Mouse (Mus musculus): ENCODE measurements around the gene Sept3. TPM values are rescaled to one million over a fixed set of nuclear protein-coding genes. Genes with fewer than 3 reads are reported as not detected.

The Sept3 gene
- polyA plus RNA-seq, 1 experiment from 2014 or later, result 26.1 TPM

GRCm38 (mm10) chr15:82274927-82275901 lies 521 bp downstream of the Sept3 start:
- peak overlapping the region; percentile 95 for H3K4me2 ChIP-seq (replicated peaks)
- peaks cover 39% of the 10 kb centered on the region for H3K27me3 ChIP-seq
- ATAC-seq (ENCODE audit: low FRiP score, low read depth), result peak; percentile 60
- H3K4me3 ChIP-seq, result peak overlapping the region; percentile 66
- H3K27ac ChIP-seq, result no peak overlapping the region
- no peaks in the 10 kb centered on the region for H3K9me3 ChIP-seq
- H3K4me1 ChIP-seq, result peaks cover 19% of the 10 kb centered on the region
- WGBS, result under 1% methylated on average over 57 of the region's 86 CpGs
- peak overlapping the region; percentile 81 for H3K9ac ChIP-seq
- H3K36me3 ChIP-seq, result peaks cover 14% of the 10 kb centered on the region

DNA sequence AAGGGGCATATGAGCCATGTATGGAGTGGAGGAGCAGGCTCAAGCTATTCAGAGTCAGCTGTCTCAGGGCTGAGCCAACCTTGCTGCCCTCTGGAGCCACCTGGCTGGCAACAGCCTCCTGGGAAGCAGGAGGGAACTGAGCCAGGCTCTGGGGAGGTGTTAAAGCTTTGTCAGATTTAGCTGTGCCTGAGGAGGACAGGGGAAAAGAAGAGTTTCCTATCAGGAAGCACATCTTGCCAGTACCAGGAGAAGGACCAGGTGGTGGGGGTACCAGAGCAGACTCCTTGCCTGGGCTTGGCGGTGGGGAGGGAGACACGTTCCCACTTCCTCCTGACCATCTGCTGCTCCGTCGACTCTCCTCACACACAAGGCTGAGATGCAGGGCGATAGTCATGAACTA lies 2.9 kb downstream of the Sept3 start:
- no peak overlapping the region for H3K4me2 ChIP-seq (replicated peaks)
- 76% methylated on average over 5 of the region's 5 CpGs for WGBS
- H3K9ac ChIP-seq, result no peak overlapping the region
- no peaks in the 10 kb centered on the region for H3K9me3 ChIP-seq
- peaks cover 19% of the 10 kb centered on the region for H3K4me1 ChIP-seq
- no peak overlapping the region for H3K27ac ChIP-seq
- H3K27me3 ChIP-seq, result peaks cover 25% of the 10 kb centered on the region
- ATAC-seq (ENCODE audit: low FRiP score, low read depth), result no peak
- no peak overlapping the region for H3K4me3 ChIP-seq
- H3K36me3 ChIP-seq, result peaks cover 28% of the 10 kb centered on the region

DNA sequence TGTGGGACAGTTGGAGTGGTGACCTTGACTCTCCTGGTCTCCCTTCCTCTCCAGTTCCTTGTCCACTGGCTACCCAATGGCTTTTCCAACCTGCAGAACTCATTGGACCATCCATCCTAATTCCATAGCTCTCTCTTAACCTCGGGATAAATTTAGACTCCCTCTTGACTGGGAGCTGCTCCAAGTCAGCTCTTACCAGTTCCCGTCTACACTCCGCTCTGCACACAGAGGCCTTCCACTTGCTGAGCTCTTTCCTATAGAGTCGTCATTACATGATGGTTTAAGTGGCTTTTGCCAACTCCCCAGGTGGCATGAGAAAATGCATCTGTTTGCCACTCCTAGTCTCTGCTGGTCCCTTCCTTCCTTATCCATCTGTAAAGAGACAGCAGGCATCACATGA lies 5.9 kb downstream of the Sept3 start:
- H3K36me3 ChIP-seq, result peaks cover 57% of the 10 kb centered on the region

GRCm38 (mm10) chr15:82286157-82286556 lies 11.5 kb downstream of the Sept3 start:
- WGBS, result 60% methylated on average over 12 of the region's 12 CpGs
- Histone ChIP-seq H3K4me3 (no peak overlapping the region), H3K27ac (no peak overlapping the region), H3K9ac (no peak overlapping the region), H3K9me3 (no peaks in the 10 kb centered on the region), H3K36me3 (peaks cover 80% of the 10 kb centered on the region), H3K4me2 (replicated peaks) (no peak overlapping the region), H3K27me3 (no peaks in the 10 kb centered on the region), H3K4me1 (no peaks in the 10 kb centered on the region)
- ATAC-seq (ENCODE audit: low FRiP score, low read depth), result no peak

More for the DNA sequence above, 5.9 kb downstream of the Sept3 start:
- Histone ChIP-seq H3K4me2 (replicated peaks) (no peak overlapping the region), H3K9me3 (no peaks in the 10 kb centered on the region), H3K9ac (no peak overlapping the region), H3K4me3 (no peak overlapping the region), H3K27ac (no peak overlapping the region), H3K4me1 (peaks cover 10% of the 10 kb centered on the region), H3K27me3 (no peaks in the 10 kb centered on the region)
- WGBS, result 75% methylated on average over 4 of the region's 4 CpGs
- no peak for ATAC-seq (ENCODE audit: low FRiP score, low read depth)

- 87% methylated on average over 7 of the region's 7 CpGs for WGBS
- peaks cover 54% of the 10 kb centered on the region for H3K36me3 ChIP-seq
Measured at GRCm38 (mm10) chr15:82290252-82290651, 15.6 kb downstream of the Sept3 start.

GRCm38 (mm10) chr15:82292851-82293250 lies 18.2 kb downstream of the Sept3 start:
- ATAC-seq (ENCODE audit: low FRiP score, low read depth), result no peak
- no peak overlapping the region; the same call in 1 of the 2 replicates for H3K4me3 ChIP-seq
- no peaks in the 10 kb centered on the region for H3K9me3 ChIP-seq
- peaks cover 17% of the 10 kb centered on the region for H3K4me1 ChIP-seq
- WGBS, result 22% methylated on average over 5 of the region's 5 CpGs
- H3K36me3 ChIP-seq, result peaks cover 32% of the 10 kb centered on the region
- peak overlapping the region; percentile 49 for H3K4me2 ChIP-seq (replicated peaks)
- H3K27me3 ChIP-seq, result no peaks in the 10 kb centered on the region
- H3K27ac ChIP-seq, result no peak overlapping the region
- no peak overlapping the region for H3K9ac ChIP-seq

More at GRCm38 (mm10) chr15:82290252-82290651, 15.6 kb downstream of the Sept3 start:
- H3K9ac ChIP-seq, result no peak overlapping the region
- H3K4me2 ChIP-seq (replicated peaks), result no peak overlapping the region
- H3K27ac ChIP-seq, result no peak overlapping the region
- H3K4me1 ChIP-seq, result peaks cover 17% of the 10 kb centered on the region
- H3K4me3 ChIP-seq, result no peak overlapping the region
- no peaks in the 10 kb centered on the region for H3K27me3 ChIP-seq
- no peaks in the 10 kb centered on the region for H3K9me3 ChIP-seq
- ATAC-seq (ENCODE audit: low FRiP score, low read depth), result no peak

DNA sequence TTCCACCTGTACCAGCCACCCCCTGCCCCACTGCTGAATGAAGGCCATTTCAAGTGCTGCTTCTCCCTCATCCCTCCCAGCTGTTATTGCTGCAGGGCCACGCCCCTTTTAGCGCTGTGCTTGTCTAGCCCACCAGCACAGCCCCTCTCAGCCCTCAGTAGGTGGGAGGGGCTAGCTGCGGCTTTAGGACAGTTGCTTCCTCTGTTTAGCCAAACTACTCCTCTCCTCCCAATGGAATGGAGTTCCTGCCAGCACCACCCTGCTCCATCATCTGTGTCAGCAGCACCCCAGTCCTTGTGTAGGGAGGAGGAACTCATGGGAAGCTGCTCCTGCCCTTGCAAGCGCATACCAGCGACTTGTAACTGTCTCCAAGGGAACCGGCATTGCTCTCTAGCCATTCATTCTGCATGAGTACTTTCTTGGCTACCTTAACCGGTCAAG lies 18.6 kb downstream of the Sept3 start:
- Histone ChIP-seq H3K36me3 (peaks cover 27% of the 10 kb centered on the region), H3K4me3 (peak overlapping the region; percentile 8; the same call in 1 of the 2 replicates), H3K27ac (no peak overlapping the region), H3K9me3 (no peaks in the 10 kb centered on the region), H3K4me1 (peaks cover 17% of the 10 kb centered on the region), H3K9ac (no peak overlapping the region), H3K4me2 (replicated peaks) (peak overlapping the region; percentile 49), H3K27me3 (no peaks in the 10 kb centered on the region)
- WGBS, result 16% methylated on average over 7 of the region's 7 CpGs
- peak; percentile 64; the same call in 1 of the 2 replicates for ATAC-seq (ENCODE audit: low FRiP score, low read depth)

DNA sequence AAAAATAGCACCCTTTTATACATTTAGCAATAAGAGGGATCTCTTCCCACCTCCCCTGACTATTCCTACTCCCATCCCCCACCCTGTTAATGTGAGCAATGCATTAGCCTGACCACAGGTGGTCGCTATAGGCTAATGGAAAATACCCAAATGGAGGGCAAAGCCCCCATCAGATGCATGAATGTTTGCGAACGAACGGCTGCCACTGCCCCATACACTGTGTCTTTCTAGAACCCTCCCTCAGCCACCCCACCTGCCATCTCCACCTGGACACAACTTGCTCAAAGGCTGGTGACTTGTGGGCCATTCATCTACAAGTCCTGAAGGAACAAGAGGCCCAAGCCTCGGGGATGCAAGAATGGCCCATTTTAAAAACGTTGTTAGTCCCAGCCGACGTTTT lies 19.4 kb downstream of the Sept3 start:
- Histone ChIP-seq H3K4me3 (no peak overlapping the region), H3K9ac (no peak overlapping the region), H3K27ac (no peak overlapping the region), H3K4me1 (peaks cover 17% of the 10 kb centered on the region), H3K9me3 (0 out of 2 replicates have a peak, but pooled peaks cover 7% of the 10 kb centered on the region), H3K27me3 (peaks cover 5% of the 10 kb centered on the region; the same call in 1 of the 2 replicates), H3K4me2 (replicated peaks) (no peak overlapping the region), H3K36me3 (peaks cover 20% of the 10 kb centered on the region)
- 47% methylated on average over 8 of the region's 8 CpGs for WGBS
- ATAC-seq (ENCODE audit: low FRiP score, low read depth), result no peak; the same call in 1 of the 2 replicates

DNA sequence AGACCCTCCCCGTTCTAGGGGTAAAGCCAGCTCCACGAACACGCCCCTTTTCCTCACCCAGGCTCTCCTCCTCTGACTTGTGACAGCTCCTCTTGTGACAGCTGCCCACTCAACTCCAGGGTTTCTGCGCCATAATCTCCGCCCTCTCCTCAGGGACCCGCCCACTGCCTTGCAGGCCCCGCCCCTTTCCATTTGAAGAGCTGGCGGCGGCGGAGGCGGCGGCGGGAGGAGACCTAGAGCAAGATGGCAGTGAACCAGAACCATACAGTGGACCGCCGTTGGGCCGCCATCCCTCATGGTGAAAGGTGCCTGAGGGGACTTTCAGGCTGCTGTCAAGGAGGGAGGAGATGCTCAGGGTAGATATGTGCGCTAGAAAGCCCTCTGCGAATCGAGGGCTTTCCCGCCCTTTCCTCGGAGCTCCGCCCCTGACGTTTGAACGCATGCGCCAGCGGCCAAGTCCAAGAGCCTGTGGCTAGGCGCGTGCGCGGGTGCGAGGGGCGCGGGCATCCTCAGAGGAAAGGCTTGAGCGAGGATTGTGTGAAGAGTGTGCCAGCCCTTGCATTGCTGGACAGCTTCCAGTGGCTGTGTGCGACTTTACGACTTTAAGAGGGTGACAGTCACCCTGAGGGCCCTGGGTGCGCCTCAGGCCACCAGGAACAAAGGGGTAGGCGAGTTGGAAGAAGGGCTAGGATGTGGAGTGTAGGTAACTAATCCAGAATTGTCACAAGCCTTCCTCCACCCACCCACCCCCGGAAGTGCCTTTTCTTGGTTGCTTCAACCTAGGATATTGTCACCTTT lies 24.3 kb downstream of the Sept3 start, which contains the start of gene Wbp2nl:
Wbp2nl (plus strand) TSS at position 191 of the 798 bp plus-strand sequence.
- no peak within 1 kb of the TSS for H3K27ac ChIP-seq
- H3K9ac ChIP-seq, result no peak within 1 kb of the TSS
- peaks cover 6% of the 10 kb centered on the region; the same call in 1 of the 2 replicates for H3K27me3 ChIP-seq
- ATAC-seq (ENCODE audit: low FRiP score, low read depth), result no peak
- H3K4me1 ChIP-seq, result 0 out of 2 replicates have a peak, but pooled peaks cover 5% of the 10 kb centered on the region
- H3K9me3 ChIP-seq, result 0 out of 2 replicates have a peak, but pooled peaks cover 7% of the 10 kb centered on the region
- 55% methylated on average over 39 of the region's 39 CpGs for WGBS
- peak within 1 kb of the TSS; percentile 38 for H3K4me2 ChIP-seq (replicated peaks)
- H3K4me3 ChIP-seq, result no peak within 1 kb of the TSS
- no peaks in the 10 kb centered on the region for H3K36me3 ChIP-seq

- Histone ChIP-seq H3K4me3 (no peak overlapping the region), H3K9me3 (no peaks in the 10 kb centered on the region), H3K27ac (no peak overlapping the region), H3K36me3 (no peaks in the 10 kb centered on the region), H3K4me1 (no peaks in the 10 kb centered on the region), H3K27me3 (no peaks in the 10 kb centered on the region), H3K9ac (no peak overlapping the region), H3K4me2 (replicated peaks) (no peak overlapping the region)
- whole genome bisulfite sequencing, result 89% methylated on average over 3 of the region's 3 CpGs
- no peak for ATAC-seq (ENCODE audit: low FRiP score, low read depth)
Measured at GRCm38 (mm10) chr15:82307107-82307506, 32.4 kb downstream of the Sept3 start.

DNA sequence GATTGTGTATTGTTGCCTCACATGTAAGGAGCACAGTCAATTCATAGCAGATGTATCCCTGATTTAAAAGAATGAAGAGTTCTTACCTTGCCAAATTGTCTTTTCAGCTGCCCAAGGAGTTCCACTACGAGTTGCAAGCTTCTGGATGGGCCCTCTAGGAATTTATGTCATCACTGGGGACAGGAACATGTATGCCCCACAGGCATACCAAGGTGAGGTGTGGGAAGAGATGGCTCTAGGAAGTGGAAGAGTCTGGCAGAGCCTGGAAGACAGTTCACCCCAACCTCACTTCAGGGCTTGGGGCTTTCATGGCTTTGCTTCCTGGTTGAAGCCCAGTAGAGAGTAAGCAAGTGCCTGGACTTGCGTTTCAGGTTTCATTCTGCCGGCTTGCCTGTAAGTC lies 33.7 kb downstream of the Sept3 start:
- Histone ChIP-seq H3K9ac (no peak overlapping the region), H3K27ac (no peak overlapping the region), H3K4me2 (replicated peaks) (no peak overlapping the region), H3K4me1 (no peaks in the 10 kb centered on the region), H3K9me3 (no peaks in the 10 kb centered on the region), H3K27me3 (no peaks in the 10 kb centered on the region), H3K36me3 (no peaks in the 10 kb centered on the region), H3K4me3 (no peak overlapping the region)
- WGBS, result 61% methylated on average over 3 of the region's 3 CpGs
- no peak for ATAC-seq (ENCODE audit: low FRiP score, low read depth)

GRCm38 (mm10) chr15:82317839-82318238 lies 43.1 kb downstream of the Sept3 start:
- no peak overlapping the region for H3K4me3 ChIP-seq
- no peaks in the 10 kb centered on the region for H3K4me1 ChIP-seq
- H3K27ac ChIP-seq, result no peak overlapping the region
- H3K9ac ChIP-seq, result no peak overlapping the region
- H3K36me3 ChIP-seq, result no peaks in the 10 kb centered on the region
- H3K9me3 ChIP-seq, result no peaks in the 10 kb centered on the region
- no peaks in the 10 kb centered on the region for H3K27me3 ChIP-seq
- no peak overlapping the region for H3K4me2 ChIP-seq (replicated peaks)
- no peak for ATAC-seq (ENCODE audit: low FRiP score, low read depth)
- 86% methylated on average over 6 of the region's 6 CpGs for WGBS
